In genomic region chr17:34121879-34122187, GRCm38 (mm10) we compare ENCODE assay signal across 8 mouse cellular contexts. TPM values are rescaled to one million over a fixed set of nuclear protein-coding genes. Genes with fewer than 3 reads are reported as not detected.
DNase-seq lines count a peak whose midpoint lies in the region; ATAC-seq and TF ChIP-seq lines count a peak whose summit lies in the region.

No protein-coding gene starts in this region.

- no peak for DNase-seq in thymus, postnatal 36 days

- TF ChIP-seq CTCF in bone marrow macrophage, adult 2 months (IDR thresholded peaks at IDR 0.05; ENCODE audit: low read depth, low read length), result no peak

- peak overlapping the region; percentile 96 for H3K4me3 ChIP-seq in megakaryocyte, embryonic 14.5 days (replicated peaks)
- H3K4me3 ChIP-seq in bone marrow macrophage, adult 2 months (ENCODE audit: insufficient read depth, low read length), result peak overlapping the region; percentile 87
- H3K4me3 ChIP-seq in forebrain, embryonic 12.5 days (replicated peaks), result peak overlapping the region; percentile 99
- peak overlapping the region; percentile 89 for H3K4me3 ChIP-seq in intestine, embryonic 16.5 days (ENCODE audit: low read length)
- H3K4me3 ChIP-seq in liver, embryonic 12.5 days, result peak overlapping the region; percentile 100
- peak overlapping the region; percentile 82 for H3K4me3 ChIP-seq in neural tube, embryonic 13.5 days

- H3K9me3 ChIP-seq in megakaryocyte, embryonic 14.5 days, result no peaks in the 10 kb centered on the region
- no peaks in the 10 kb centered on the region for H3K9me3 ChIP-seq in forebrain, embryonic 12.5 days
- no peaks in the 10 kb centered on the region for H3K9me3 ChIP-seq in intestine, embryonic 16.5 days (ENCODE audit: control insufficient read depth, low read length)
- H3K9me3 ChIP-seq in liver, embryonic 12.5 days (replicated peaks), result no peaks in the 10 kb centered on the region
- H3K9me3 ChIP-seq in neural tube, embryonic 13.5 days, result no peaks in the 10 kb centered on the region

- H3K27me3 ChIP-seq in megakaryocyte, embryonic 14.5 days (replicated peaks), result no peaks in the 10 kb centered on the region
- H3K27me3 ChIP-seq in forebrain, embryonic 12.5 days, result peaks cover under 1% of the 10 kb centered on the region; the same call in 1 of the 2 replicates
- H3K27me3 ChIP-seq in intestine, embryonic 16.5 days (replicated peaks; ENCODE audit: control insufficient read depth, insufficient read depth, low read length), result no peaks in the 10 kb centered on the region
- no peaks in the 10 kb centered on the region for H3K27me3 ChIP-seq in liver, embryonic 12.5 days (replicated peaks)
- H3K27me3 ChIP-seq in neural tube, embryonic 13.5 days, result no peaks in the 10 kb centered on the region

- H3K36me3 ChIP-seq in megakaryocyte, embryonic 14.5 days (replicated peaks; ENCODE audit: low read length), result peaks cover 50% of the 10 kb centered on the region
- H3K36me3 ChIP-seq in forebrain, embryonic 12.5 days (replicated peaks), result peaks cover 19% of the 10 kb centered on the region
- H3K36me3 ChIP-seq in intestine, embryonic 16.5 days (ENCODE audit: control insufficient read depth, insufficient read depth, low read length), result peaks cover 17% of the 10 kb centered on the region
- peaks cover 23% of the 10 kb centered on the region for H3K36me3 ChIP-seq in liver, embryonic 12.5 days
- peaks cover 19% of the 10 kb centered on the region for H3K36me3 ChIP-seq in neural tube, embryonic 13.5 days

- peak overlapping the region; percentile 99 for H3K4me2 ChIP-seq in forebrain, embryonic 12.5 days
- H3K4me2 ChIP-seq in intestine, embryonic 16.5 days (ENCODE audit: low read depth, low read length), result peak overlapping the region; percentile 72
- peak overlapping the region; percentile 95 for H3K4me2 ChIP-seq in liver, embryonic 12.5 days
- peak overlapping the region; percentile 100 for H3K4me2 ChIP-seq in neural tube, embryonic 13.5 days

- no peak for TF ChIP-seq POLR2A in bone marrow macrophage, adult 2 months (IDR thresholded peaks at IDR 0.05; ENCODE audit: borderline replicate concordance, low read depth, low read length)

- peak overlapping the region; percentile 100 for H3K27ac ChIP-seq in bone marrow macrophage, adult 2 months (ENCODE audit: insufficient read depth, low read depth, low read length)
- H3K27ac ChIP-seq in forebrain, embryonic 12.5 days, result peak overlapping the region; percentile 100
- peak overlapping the region; percentile 100 for H3K27ac ChIP-seq in intestine, embryonic 16.5 days (ENCODE audit: low read length)
- H3K27ac ChIP-seq in liver, embryonic 12.5 days, result peak overlapping the region; percentile 99
- H3K27ac ChIP-seq in neural tube, embryonic 13.5 days (replicated peaks), result peak overlapping the region; percentile 100

- peaks cover 47% of the 10 kb centered on the region for H3K4me1 ChIP-seq in megakaryocyte, embryonic 14.5 days
- peaks cover 14% of the 10 kb centered on the region for H3K4me1 ChIP-seq in bone marrow macrophage, adult 2 months (ENCODE audit: control insufficient read depth, insufficient read depth, low read length)
- peaks cover 19% of the 10 kb centered on the region for H3K4me1 ChIP-seq in forebrain, embryonic 12.5 days
- H3K4me1 ChIP-seq in intestine, embryonic 16.5 days (ENCODE audit: control insufficient read depth, insufficient read depth, low read length), result peaks cover 21% of the 10 kb centered on the region
- H3K4me1 ChIP-seq in liver, embryonic 12.5 days, result peaks cover 64% of the 10 kb centered on the region
- H3K4me1 ChIP-seq in neural tube, embryonic 13.5 days (replicated peaks), result peaks cover 40% of the 10 kb centered on the region

- H3K9ac ChIP-seq in forebrain, embryonic 12.5 days, result peak overlapping the region; percentile 93
- H3K9ac ChIP-seq in intestine, embryonic 16.5 days (ENCODE audit: low read depth, low read length), result peak overlapping the region; percentile 98
- H3K9ac ChIP-seq in liver, embryonic 12.5 days, result peak overlapping the region; percentile 95
- peak overlapping the region; percentile 99 for H3K9ac ChIP-seq in neural tube, embryonic 13.5 days

- 8% methylated on average over 7 of the region's 10 CpGs for WGBS in forebrain, embryonic 12.5 days
- 2% methylated on average over 9 of the region's 10 CpGs for WGBS in intestine, embryonic 16.5 days
- WGBS in liver, embryonic 12.5 days (ENCODE audit: insufficient replicate concordance), result 3% methylated on average over 10 of the region's 10 CpGs
- WGBS in neural tube, embryonic 13.5 days, result 2% methylated on average over 7 of the region's 10 CpGs

- ATAC-seq in megakaryocyte, adult 5-6 weeks (ENCODE audit: poor library complexity, severe bottlenecking), result no peak
- peak; percentile 15; the same call in 1 of the 2 replicates for ATAC-seq in forebrain, embryonic 12.5 days (ENCODE audit: low FRiP score)
- ATAC-seq in intestine, embryonic 16.5 days, result peak; percentile 6; the same call in 1 of the 2 replicates
- ATAC-seq in liver, embryonic 12.5 days, result no peak
- peak; percentile 23 for ATAC-seq in neural tube, embryonic 13.5 days (ENCODE audit: low read depth)

RNA-seq across cellular contexts. Expression of gene Brd2, which starts 0.6 kb away (rescaled TPM):
- polyA plus RNA-seq in megakaryocyte, embryonic 14.5 days (2012; ENCODE audit: insufficient read depth, low replicate concordance), result 174 and 242 TPM in 2 replicates
- 287 and 312 TPM in 2 replicates for total RNA-seq in megakaryocyte, adult 5-6 weeks (2015)
- 286 and 353 TPM in 2 replicates for total RNA-seq in megakaryocyte, adult 5-6 weeks (2017)
- polyA plus RNA-seq in bone marrow macrophage, adult 2 months (2012; ENCODE audit: insufficient read depth, insufficient read length, missing spikeins), result 156 and 185 TPM in 2 replicates
- polyA plus RNA-seq in forebrain, embryonic 12.5 days (2016; fragmentation: Nextera tagmentation; extraction: Ambion mirVana), result 138 and 146 TPM in 2 replicates
- 72.3 and 73.0 TPM in 2 replicates for polyA plus RNA-seq in intestine, embryonic 16.5 days (2015; fragmentation: Nextera tagmentation; extraction: Ambion mirVana)
- 59.9 and 66.1 TPM in 2 replicates for polyA plus RNA-seq in liver, embryonic 12.5 days (2016; fragmentation: Nextera tagmentation; extraction: Ambion mirVana)
- 137 and 167 TPM in 2 replicates for polyA plus RNA-seq in neural tube, embryonic 13.5 days (2015; fragmentation: Nextera tagmentation; extraction: Ambion mirVana)

RNA-seq across cellular contexts. Expression of gene H2-DMa, which starts 2.5 kb away (rescaled TPM):
- polyA plus RNA-seq in megakaryocyte, embryonic 14.5 days (2012; ENCODE audit: insufficient read depth, low replicate concordance), result 19.3 and 32.1 TPM in 2 replicates
- total RNA-seq in megakaryocyte, adult 5-6 weeks (2015), result 172 and 189 TPM in 2 replicates
- total RNA-seq in megakaryocyte, adult 5-6 weeks (2017), result 145 and 152 TPM in 2 replicates
- polyA plus RNA-seq in bone marrow macrophage, adult 2 months (2012; ENCODE audit: insufficient read depth, insufficient read length, missing spikeins), result 206 and 214 TPM in 2 replicates
- polyA plus RNA-seq in forebrain, embryonic 12.5 days (2016; fragmentation: Nextera tagmentation; extraction: Ambion mirVana), result 9.1 and 9.6 TPM in 2 replicates
- 13.4 and 15.3 TPM in 2 replicates for polyA plus RNA-seq in intestine, embryonic 16.5 days (2015; fragmentation: Nextera tagmentation; extraction: Ambion mirVana)
- polyA plus RNA-seq in liver, embryonic 12.5 days (2016; fragmentation: Nextera tagmentation; extraction: Ambion mirVana), result 3.1 and 4.3 TPM in 2 replicates
- 16.0 and 17.7 TPM in 2 replicates for polyA plus RNA-seq in neural tube, embryonic 13.5 days (2015; fragmentation: Nextera tagmentation; extraction: Ambion mirVana)

RNA-seq across cellular contexts. Expression of gene H2-DMb2, which starts 21.3 kb away (rescaled TPM):
- polyA plus RNA-seq in megakaryocyte, embryonic 14.5 days (2012; ENCODE audit: insufficient read depth, low replicate concordance), result 1.5 TPM in 1 of 2 replicates, not detected in the other
- total RNA-seq in megakaryocyte, adult 5-6 weeks (2015), result 8.9 and 9.6 TPM in 2 replicates
- total RNA-seq in megakaryocyte, adult 5-6 weeks (2017), result 12.4 and 18.3 TPM in 2 replicates
- 3.0 and 4.9 TPM in 2 replicates for polyA plus RNA-seq in bone marrow macrophage, adult 2 months (2012; ENCODE audit: insufficient read depth, insufficient read length, missing spikeins)
- polyA plus RNA-seq in forebrain, embryonic 12.5 days (2016; fragmentation: Nextera tagmentation; extraction: Ambion mirVana), result not detected in 2 replicates
- polyA plus RNA-seq in intestine, embryonic 16.5 days (2015; fragmentation: Nextera tagmentation; extraction: Ambion mirVana), result 0.87 and 0.99 TPM in 2 replicates
- polyA plus RNA-seq in liver, embryonic 12.5 days (2016; fragmentation: Nextera tagmentation; extraction: Ambion mirVana), result 0.30 and 0.35 TPM in 2 replicates
- polyA plus RNA-seq in neural tube, embryonic 13.5 days (2015; fragmentation: Nextera tagmentation; extraction: Ambion mirVana), result not detected in 2 replicates

RNA-seq across cellular contexts. Expression of gene H2-Oa, which starts 29.7 kb away (rescaled TPM):
- polyA plus RNA-seq in megakaryocyte, embryonic 14.5 days (2012; ENCODE audit: insufficient read depth, low replicate concordance), result 9.5 and 12.1 TPM in 2 replicates
- 10.0 and 10.8 TPM in 2 replicates for total RNA-seq in megakaryocyte, adult 5-6 weeks (2015)
- total RNA-seq in megakaryocyte, adult 5-6 weeks (2017), result 3.7 and 6.9 TPM in 2 replicates
- polyA plus RNA-seq in bone marrow macrophage, adult 2 months (2012; ENCODE audit: insufficient read depth, insufficient read length, missing spikeins), result 0.88 TPM in 1 of 2 replicates, not detected in the other
- polyA plus RNA-seq in forebrain, embryonic 12.5 days (2016; fragmentation: Nextera tagmentation; extraction: Ambion mirVana), result 0.27 and 0.41 TPM in 2 replicates
- 0.62 and 0.95 TPM in 2 replicates for polyA plus RNA-seq in intestine, embryonic 16.5 days (2015; fragmentation: Nextera tagmentation; extraction: Ambion mirVana)
- polyA plus RNA-seq in liver, embryonic 12.5 days (2016; fragmentation: Nextera tagmentation; extraction: Ambion mirVana), result 0.37 and 0.56 TPM in 2 replicates
- polyA plus RNA-seq in neural tube, embryonic 13.5 days (2015; fragmentation: Nextera tagmentation; extraction: Ambion mirVana), result 0.24 and 0.41 TPM in 2 replicates

RNA-seq across cellular contexts. Expression of gene H2-DMb1, which starts 31.0 kb away (rescaled TPM):
- 1.1 TPM in 1 of 2 replicates, not detected in the other for polyA plus RNA-seq in megakaryocyte, embryonic 14.5 days (2012; ENCODE audit: insufficient read depth, low replicate concordance)
- total RNA-seq in megakaryocyte, adult 5-6 weeks (2015), result 105 and 109 TPM in 2 replicates
- 110 and 132 TPM in 2 replicates for total RNA-seq in megakaryocyte, adult 5-6 weeks (2017)
- 232 and 258 TPM in 2 replicates for polyA plus RNA-seq in bone marrow macrophage, adult 2 months (2012; ENCODE audit: insufficient read depth, insufficient read length, missing spikeins)
- 0.38 and 0.69 TPM in 2 replicates for polyA plus RNA-seq in forebrain, embryonic 12.5 days (2016; fragmentation: Nextera tagmentation; extraction: Ambion mirVana)
- polyA plus RNA-seq in intestine, embryonic 16.5 days (2015; fragmentation: Nextera tagmentation; extraction: Ambion mirVana), result 3.0 and 3.6 TPM in 2 replicates
- 0.21 and 0.45 TPM in 2 replicates for polyA plus RNA-seq in liver, embryonic 12.5 days (2016; fragmentation: Nextera tagmentation; extraction: Ambion mirVana)
- polyA plus RNA-seq in neural tube, embryonic 13.5 days (2015; fragmentation: Nextera tagmentation; extraction: Ambion mirVana), result not detected in 2 replicates

Comparison
In these comparisons a context has a peak if more than half of its experiments do, and no peak if none do; other contexts are left out.
1. ATAC-seq: peak in forebrain, embryonic 12.5 days (single experiment), intestine, embryonic 16.5 days (single experiment) and neural tube, embryonic 13.5 days (single experiment); none in megakaryocyte, adult 5-6 weeks (single experiment) and liver, embryonic 12.5 days (single experiment).
2. Peak in every context shown above with its lines, with median percentiles within 50 percentile points of each other: H3K4me3 ChIP-seq, H3K27ac ChIP-seq, H3K4me2 ChIP-seq and H3K9ac ChIP-seq.